Comparison of ENCODE assay signal across 10 mouse cellular contexts in genomic region chr11:106502159-106502505, GRCm38 (mm10). TPM values are rescaled to one million over a fixed set of nuclear protein-coding genes. Genes with fewer than 3 reads are reported as not detected.
DNase-seq lines count a peak whose midpoint lies in the region; ATAC-seq and TF ChIP-seq lines count a peak whose summit lies in the region.
"Had no signal": no experiment of that assay in that cellular context is flagged by ENCODE, and none has a peak within 500 bp of the region (broad histone marks: within the 10 kb centered on the region; RNA-seq: fewer than 3 reads in every experiment).

No protein-coding gene starts in this region.

- H3K27ac ChIP-seq in layer of hippocampus, adult 2 months, result peak overlapping the region; percentile 100
- H3K27ac ChIP-seq in forebrain, embryonic 10.5 days, result peak overlapping the region; percentile 100
- H3K27ac ChIP-seq in limb, embryonic 12.5 days, result peak overlapping the region; percentile 99
- peak overlapping the region; percentile 98 for H3K27ac ChIP-seq in neural tube, embryonic 13.5 days (replicated peaks)
- H3K27ac ChIP-seq in cerebellum, adult 2 months (ENCODE audit: insufficient read depth, low read length), result no peak overlapping the region

- ATAC-seq in limb, embryonic 12.5 days (ENCODE audit: insufficient number of reproducible peaks, insufficient read depth, low FRiP score, low TSS enrichment, low read depth), result no peak
- no peak for ATAC-seq in neural tube, embryonic 13.5 days (ENCODE audit: low read depth)
- ATAC-seq: Patski had no signal

- no peak overlapping the region for H3K4me3 ChIP-seq in layer of hippocampus, adult 2 months
- peak overlapping the region; percentile 87 for H3K4me3 ChIP-seq in forebrain, embryonic 10.5 days
- H3K4me3 ChIP-seq in limb, embryonic 12.5 days (replicated peaks), result peak overlapping the region; percentile 92
- peak overlapping the region; percentile 94 for H3K4me3 ChIP-seq in neural tube, embryonic 13.5 days
- no peak overlapping the region for H3K4me3 ChIP-seq in cerebellum, adult 2 months (replicated peaks; ENCODE audit: insufficient read depth, low read depth, low read length)

- no peaks in the 10 kb centered on the region for H3K27me3 ChIP-seq in forebrain, embryonic 10.5 days (ENCODE audit: poor library complexity, severe bottlenecking)
- H3K27me3 ChIP-seq in limb, embryonic 12.5 days, result no peaks in the 10 kb centered on the region
- H3K27me3 ChIP-seq in neural tube, embryonic 13.5 days, result no peaks in the 10 kb centered on the region
- H3K27me3 ChIP-seq in cerebellum, adult 2 months (ENCODE audit: control insufficient read depth, insufficient read depth, low read length), result no peaks in the 10 kb centered on the region
- H3K27me3 ChIP-seq: Patski had no signal

- H3K4me2 ChIP-seq in limb, embryonic 12.5 days, result peak overlapping the region; percentile 74
- peak overlapping the region; percentile 81 for H3K4me2 ChIP-seq in neural tube, embryonic 13.5 days

- no peaks in the 10 kb centered on the region for H3K36me3 ChIP-seq in forebrain, embryonic 10.5 days (replicated peaks)
- no peaks in the 10 kb centered on the region for H3K36me3 ChIP-seq in limb, embryonic 12.5 days
- peaks cover 12% of the 10 kb centered on the region; the same call in 1 of the 2 replicates for H3K36me3 ChIP-seq in neural tube, embryonic 13.5 days

- DNase-seq in layer of hippocampus, adult 2 months (ENCODE audit: low spot score in 2 of 2), result no peak
- no peak for DNase-seq in layer of hippocampus, adult 11-12 months (ENCODE audit: low spot score)
- no peak for DNase-seq in forebrain, embryonic 10.5 days (ENCODE audit: extremely low spot score, low spot score)
- DNase-seq in gastrocnemius, postnatal 10 days, result no peak
- no peak for DNase-seq in cerebellum, adult 2 months
- no peak for DNase-seq in kidney, adult 11 months
- DNase-seq: right cerebral cortex, postnatal 25 days had no signal

- TF ChIP-seq CTCF in layer of hippocampus, adult 2 months (conservative IDR thresholded peaks at IDR 0.05), result no peak
- no peak for TF ChIP-seq CTCF in cerebellum, adult 2 months (IDR thresholded peaks at IDR 0.05; ENCODE audit: borderline replicate concordance, insufficient read depth, low read depth, low read length)

- H3K9me3 ChIP-seq in forebrain, embryonic 10.5 days, result no peaks in the 10 kb centered on the region
- no peaks in the 10 kb centered on the region for H3K9me3 ChIP-seq in limb, embryonic 12.5 days
- no peaks in the 10 kb centered on the region for H3K9me3 ChIP-seq in neural tube, embryonic 13.5 days

- peaks cover 32% of the 10 kb centered on the region for H3K4me1 ChIP-seq in forebrain, embryonic 10.5 days
- H3K4me1 ChIP-seq in limb, embryonic 12.5 days (replicated peaks), result 0 out of 2 replicates have a peak, but pooled peaks cover 6% of the 10 kb centered on the region
- peaks cover 20% of the 10 kb centered on the region for H3K4me1 ChIP-seq in neural tube, embryonic 13.5 days (replicated peaks)
- H3K4me1 ChIP-seq in cerebellum, adult 2 months (ENCODE audit: control insufficient read depth, insufficient read depth, low read length), result no peaks in the 10 kb centered on the region

- H3K9ac ChIP-seq in limb, embryonic 12.5 days (replicated peaks), result no peak overlapping the region
- H3K9ac ChIP-seq in neural tube, embryonic 13.5 days, result peak overlapping the region; percentile 100

- TF ChIP-seq POLR2A in cerebellum, adult 2 months (IDR thresholded peaks at IDR 0.05; ENCODE audit: borderline replicate concordance, insufficient read depth, low read length), result no peak

RNA-seq across cellular contexts. Expression of gene Ern1, which starts 14.5 kb away (rescaled TPM):
- total RNA-seq in layer of hippocampus, adult 2 months (2021), result 10 to 100 TPM; 11.2 to 11.8 TPM
- polyA plus RNA-seq in forebrain, embryonic 10.5 days (2016; fragmentation: Nextera tagmentation; extraction: Ambion mirVana), result 4.6 and 5.3 TPM in 2 replicates
- polyA plus RNA-seq in limb, embryonic 12.5 days (2016; fragmentation: Nextera tagmentation; extraction: Ambion mirVana), result 7.9 and 8.3 TPM in 2 replicates
- polyA plus RNA-seq in neural tube, embryonic 13.5 days (2015; fragmentation: Nextera tagmentation; extraction: Ambion mirVana), result 5.7 and 6.4 TPM in 2 replicates
- total RNA-seq in gastrocnemius, postnatal 10 days (2021), result 1 to 10 TPM; 5.0 to 7.5 TPM
- polyA plus RNA-seq in cerebellum, adult 2 months (2012; rRNA removed), result 7.6 and 8.6 TPM in 2 replicates

Comparison
In these comparisons a context has a peak if more than half of its experiments do, and no peak if none do; other contexts are left out.
1. H3K4me3 ChIP-seq: peak in forebrain, embryonic 10.5 days (single experiment), limb, embryonic 12.5 days (single experiment) and neural tube, embryonic 13.5 days (single experiment); none in layer of hippocampus, adult 2 months (single experiment) and cerebellum, adult 2 months (single experiment).